Mouse (Mus musculus): Measurements from ENCODE around the gene Zfp963.
A peak's percentile ranks its signal among the peaks of the same experiment; 100 is the strongest.
"Not testable (repeated sequence)": the region's sequence is repeated elsewhere in the genome, so short reads cannot be mapped to it uniquely, and the experiment has no call there.

Zfp963 gene

GRCm38 (mm10) chr8:69735495-69735894 lies 14.3 kb downstream of the Zfp963 start:
- no peak for DNase-seq

GRCm38 (mm10) chr8:69717232-69717580 lies 32.6 kb downstream of the Zfp963 start:
- no peak for DNase-seq

DNA sequence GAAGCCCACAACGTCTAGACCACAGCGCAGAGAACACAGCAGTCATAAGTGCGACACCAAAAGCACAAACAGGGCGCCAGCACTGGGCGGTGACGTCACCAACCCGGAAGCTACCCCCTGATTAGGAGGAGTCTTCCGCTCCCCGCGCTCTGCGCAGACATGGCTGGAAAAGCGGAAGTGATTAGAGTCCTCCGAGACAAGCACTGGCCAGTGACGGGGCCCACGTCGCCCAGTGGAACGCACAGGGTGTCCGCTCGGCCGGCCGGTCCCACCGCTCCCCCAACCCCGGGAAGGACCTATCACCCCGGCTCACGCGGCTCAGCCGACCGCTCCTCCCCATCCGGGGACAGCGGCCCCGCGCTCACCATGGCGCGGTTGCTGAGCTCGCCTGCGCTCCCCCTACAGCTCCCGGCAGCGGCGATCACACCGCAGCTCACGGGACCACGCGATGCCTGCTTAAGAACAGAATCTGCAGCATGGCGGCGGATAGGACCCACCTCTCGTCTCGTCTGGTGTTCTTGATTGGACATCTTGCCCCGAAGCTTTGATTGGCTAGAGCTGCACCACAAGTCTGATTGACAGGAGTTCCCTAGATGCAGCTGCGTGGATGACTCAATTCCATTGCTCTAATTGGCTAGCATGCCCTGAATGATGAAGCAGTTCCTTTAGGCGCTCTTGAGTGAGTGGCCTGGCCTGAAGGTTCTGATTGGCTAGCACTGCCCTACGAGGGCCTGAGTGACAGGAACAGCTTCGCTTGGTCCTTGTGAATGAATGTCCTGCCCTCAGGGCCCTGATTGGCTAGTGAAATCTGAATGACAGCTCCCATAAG lies 33.2 kb downstream of the Zfp963 start:
- peak; percentile 98 for DNase-seq

- DNase-seq = no peak
Observed at GRCm38 (mm10) chr8:69715366-69715765, 34.4 kb downstream of the Zfp963 start.

DNA sequence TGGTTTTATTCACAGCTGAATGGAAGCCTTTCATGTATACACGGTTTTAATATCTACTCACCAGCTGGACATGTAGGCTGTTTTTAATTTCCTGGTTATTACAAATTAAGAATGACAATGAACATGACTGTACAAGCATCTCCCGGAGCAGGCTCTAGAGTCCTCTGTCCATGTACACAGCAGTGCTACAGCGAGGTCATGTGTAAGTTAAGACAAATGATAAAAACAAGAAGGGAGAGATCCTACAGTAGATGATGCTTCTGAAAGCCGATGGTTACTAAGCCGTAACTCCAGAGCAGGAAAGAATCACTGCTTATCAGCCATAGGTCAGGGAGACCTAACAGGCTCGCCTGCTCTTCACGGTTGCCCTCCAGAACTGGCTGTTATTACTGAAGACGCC lies 36.3 kb downstream of the Zfp963 start:
- no peak for DNase-seq

GRCm38 (mm10) chr8:69710624-69711023 lies 39.1 kb downstream of the Zfp963 start, which contains the start of gene Zfp869:
Gene Zfp869 (minus strand): TSS chr8:69710724.
- DNase-seq = not testable (repeated sequence)

DNA sequence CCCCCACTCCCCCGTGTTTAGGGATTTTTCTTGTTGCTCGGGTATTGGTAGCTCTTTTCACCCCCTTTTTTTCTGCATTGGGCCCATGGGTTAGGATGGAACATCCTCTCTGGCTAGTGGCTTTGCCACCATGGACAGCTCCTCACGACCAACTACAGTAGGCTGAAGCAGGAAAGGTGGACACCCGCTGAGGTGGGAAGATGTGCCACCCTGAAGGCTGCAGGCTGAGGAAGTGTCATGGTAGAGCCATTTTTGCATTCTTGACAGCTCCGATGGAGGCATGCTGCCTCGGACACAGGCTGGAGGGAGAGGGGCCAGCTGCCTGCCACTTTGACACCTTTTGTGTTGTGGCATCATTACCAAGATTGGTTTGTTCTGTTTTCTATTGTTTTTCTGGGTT lies 48.0 kb downstream of the Zfp963 start:
- DNase-seq = no peak
